Mouse (Mus musculus): ENCODE results near the gene Ugcg. TPM values are rescaled to one million over a fixed set of nuclear protein-coding genes. Genes with fewer than 3 reads are reported as not detected.

Ugcg gene
- total and polyA plus RNA-seq, 2 experiments from 2014 or later = 22.8 to 68.5 TPM

GRCm38 (mm10) chr4:59265631-59266030, 76.6 kb downstream of the Ugcg start:
- no peak for ATAC-seq (ENCODE audit: low FRiP score)
- H3K4me2 ChIP-seq (ENCODE audit: low read depth, low read length, poor library complexity, severe bottlenecking) = no peak overlapping the region
- H3K36me3 ChIP-seq (ENCODE audit: insufficient read depth, low read length) = no peaks in the 10 kb centered on the region
- DNase-seq (ENCODE audit: low spot score) = no peak
- H3K9ac ChIP-seq (replicated peaks; ENCODE audit: low read length, poor library complexity, severe bottlenecking) = no peak overlapping the region
- 0 out of 2 replicates have a peak, but pooled peaks cover 4% of the 10 kb centered on the region for H3K9me3 ChIP-seq (ENCODE audit: low read length)
- no peaks in the 10 kb centered on the region for H3K27me3 ChIP-seq (ENCODE audit: insufficient read depth, low read length)
- no peak overlapping the region for H3K4me3 ChIP-seq (ENCODE audit: low read depth, low read length)
- H3K27ac ChIP-seq (ENCODE audit: low read depth, low read length) = no peak overlapping the region
- H3K4me1 ChIP-seq (ENCODE audit: insufficient read depth, low read length) = no peaks in the 10 kb centered on the region
- WGBS = 91% methylated on average over 5 of the region's 5 CpGs
- no peak for TF ChIP-seq CTCF (IDR thresholded peaks at IDR 0.05)

Other genes starting within 250 kb of the Ugcg start
- 4.9 and 7.6 TPM in 2 replicates for gene Zkscan16, start 245.6 kb upstream of the Ugcg start, total RNA-seq (2014; rRNA removed)
- 2.2 and 2.4 TPM in 2 replicates for gene Zkscan16, start 245.6 kb upstream of the Ugcg start, polyA plus RNA-seq (2015; fragmentation: Nextera tagmentation; extraction: Ambion mirVana)
- gene Ptgr1, start 202.1 kb upstream of the Ugcg start, total RNA-seq (2014; rRNA removed) = 1.9 and 3.4 TPM in 2 replicates
- gene Ptgr1, start 202.1 kb upstream of the Ugcg start, polyA plus RNA-seq (2015; fragmentation: Nextera tagmentation; extraction: Ambion mirVana) = 3.1 and 3.4 TPM in 2 replicates
- gene Dnajc25, start 194.2 kb upstream of the Ugcg start, total RNA-seq (2014; rRNA removed) = 5.4 and 6.7 TPM in 2 replicates
- gene Dnajc25, start 194.2 kb upstream of the Ugcg start, polyA plus RNA-seq (2015; fragmentation: Nextera tagmentation; extraction: Ambion mirVana) = 7.5 and 10.6 TPM in 2 replicates
- not detected in 2 replicates for gene Gm20503, start 186.0 kb upstream of the Ugcg start, total RNA-seq (2014; rRNA removed)
- gene Gm20503, start 186.0 kb upstream of the Ugcg start, polyA plus RNA-seq (2015; fragmentation: Nextera tagmentation; extraction: Ambion mirVana) = 8.2 and 14.1 TPM in 2 replicates
- 121 and 126 TPM in 2 replicates for gene Gng10, start 154.2 kb upstream of the Ugcg start, total RNA-seq (2014; rRNA removed)
- gene Gng10, start 154.2 kb upstream of the Ugcg start, polyA plus RNA-seq (2015; fragmentation: Nextera tagmentation; extraction: Ambion mirVana) = 239 TPM in 2 replicates
- gene AI481877, start 50.3 kb upstream of the Ugcg start, total RNA-seq (2014; rRNA removed) = not detected in 2 replicates
- 0.02 TPM in 1 of 2 replicates, not detected in the other for gene AI481877, start 50.3 kb upstream of the Ugcg start, polyA plus RNA-seq (2015; fragmentation: Nextera tagmentation; extraction: Ambion mirVana)
- gene Susd1, start 249.4 kb downstream of the Ugcg start, total RNA-seq (2014; rRNA removed) = 8.6 and 8.9 TPM in 2 replicates
- 2.0 and 2.2 TPM in 2 replicates for gene Susd1, start 249.4 kb downstream of the Ugcg start, polyA plus RNA-seq (2015; fragmentation: Nextera tagmentation; extraction: Ambion mirVana)